Mouse (Mus musculus) embryonic facial prominence, embryonic 10.5 days (tissue): Measurements from ENCODE around the gene Frk. TPM values are rescaled to one million over a fixed set of nuclear protein-coding genes. Genes with fewer than 3 reads are reported as not detected.
"Not testable (repeated sequence)": the region's sequence is repeated elsewhere in the genome, so short reads cannot be mapped to it uniquely, and the experiment has no call there.

Experiments
- DNase-seq: peaks from one replicate; pipeline ENCODE4 v3.0.0-alpha.2; 2017; ENCODE audit warnings: low spot score
- H3K27ac ChIP-seq: fragments of 300-500 bp; sonication (generic); replicated peaks from 2 replicates; pipeline ENCODE4 v1.5.1; 2016; ENCODE audit warnings: mild to moderate bottlenecking
- H3K27me3 ChIP-seq: fragments of 300-500 bp; sonication (generic); replicated peaks from 2 replicates; pipeline ENCODE4 v1.6.1; 2016; ENCODE audit warnings: low read depth, mild to moderate bottlenecking; ENCODE audit not compliant: poor library complexity, severe bottlenecking
- H3K36me3 ChIP-seq: fragments of 300-500 bp; sonication (generic); replicated peaks from 2 replicates; pipeline ENCODE4 v1.6.1; 2016; ENCODE audit warnings: mild to moderate bottlenecking, moderate library complexity
- H3K4me1 ChIP-seq: fragments of 300-500 bp; sonication (generic); 2 replicates; pipeline ENCODE4 v1.6.1; 2016
- H3K4me3 ChIP-seq: fragments of 300-500 bp; sonication (generic); 2 replicates; pipeline ENCODE4 v1.5.1; 2016; ENCODE audit warnings: mild to moderate bottlenecking, moderate library complexity
- H3K9me3 ChIP-seq: fragments of 300-500 bp; sonication (generic); 2 replicates; pipeline ENCODE4 v1.6.1; 2016; ENCODE audit warnings: mild to moderate bottlenecking
- WGBS: fragments of 180-500 bp; shearing (Covaris S2); methylation state at CpG from one replicate; pipeline ENCODE4 v1.1.7; 2016; 5-methylcytosine and 5-hydroxymethylcytosine counted together
- polyA plus RNA-seq: library from polyadenylated mRNA; unstranded; fragments of >200 nt; fragmentation: Nextera tagmentation; extraction: Ambion mirVana; gene quantifications from 2 replicates; pipeline ENCODE4 v1.2.1, GENCODE M21; 2016

The Frk gene
- polyA plus RNA-seq, 1 experiment from 2014 or later: 6.1 TPM

DNA sequence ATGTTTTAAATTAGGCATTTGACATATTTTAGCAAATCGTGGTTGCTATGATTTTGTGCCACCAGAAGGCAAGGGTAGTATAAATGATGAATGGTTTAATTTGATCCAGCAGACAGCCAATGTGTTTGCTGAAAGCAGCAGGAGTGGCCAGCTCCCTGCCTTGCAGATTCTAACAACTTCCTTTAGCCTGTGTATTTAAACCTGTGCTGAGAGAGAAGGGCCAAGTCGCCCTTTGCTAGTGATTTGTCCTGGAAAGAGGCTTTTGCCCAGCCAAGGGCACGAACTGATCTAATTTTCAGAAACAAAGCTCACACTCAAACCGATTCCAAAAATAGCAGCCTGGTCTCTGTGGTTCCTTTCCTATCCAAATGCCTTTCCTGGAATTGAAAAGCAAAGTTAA is 29.4 kb downstream of the Frk start:
- Histone ChIP-seq H3K27ac (no peak overlapping the region), H3K4me1 (no peaks in the 10 kb centered on the region), H3K27me3 (no peaks in the 10 kb centered on the region), H3K4me3 (no peak overlapping the region), H3K9me3 (no peaks in the 10 kb centered on the region), H3K36me3 (no peaks in the 10 kb centered on the region)
- DNase-seq: no peak
- 49% methylated on average over 4 of the region's 4 CpGs for WGBS

DNA sequence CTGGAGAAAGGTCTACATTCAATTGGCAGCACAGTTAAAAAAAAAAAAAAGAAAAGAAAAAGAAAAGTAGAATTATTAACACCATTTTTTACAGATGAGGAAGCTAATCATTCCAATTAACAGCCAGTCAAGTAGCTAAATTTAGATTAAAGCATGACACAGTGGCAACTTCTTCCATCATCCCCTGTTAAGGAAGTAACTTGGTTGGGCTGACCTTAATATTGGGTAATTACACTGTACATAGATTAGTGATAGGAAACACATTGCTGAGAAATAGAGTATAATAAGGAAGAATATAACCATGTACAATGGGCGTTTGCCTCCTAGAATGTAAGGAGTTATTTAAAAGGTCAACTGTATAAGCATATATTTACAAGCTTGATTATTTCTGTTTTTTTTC is 42.4 kb downstream of the Frk start:
- H3K27ac ChIP-seq: no peak overlapping the region
- no peak for DNase-seq
- no peaks in the 10 kb centered on the region for H3K4me1 ChIP-seq
- no peaks in the 10 kb centered on the region for H3K36me3 ChIP-seq
- no peaks in the 10 kb centered on the region for H3K27me3 ChIP-seq
- no peaks in the 10 kb centered on the region for H3K9me3 ChIP-seq
- no peak overlapping the region for H3K4me3 ChIP-seq
- 92% methylated on average over 1 of the region's 1 CpGs for WGBS

DNA sequence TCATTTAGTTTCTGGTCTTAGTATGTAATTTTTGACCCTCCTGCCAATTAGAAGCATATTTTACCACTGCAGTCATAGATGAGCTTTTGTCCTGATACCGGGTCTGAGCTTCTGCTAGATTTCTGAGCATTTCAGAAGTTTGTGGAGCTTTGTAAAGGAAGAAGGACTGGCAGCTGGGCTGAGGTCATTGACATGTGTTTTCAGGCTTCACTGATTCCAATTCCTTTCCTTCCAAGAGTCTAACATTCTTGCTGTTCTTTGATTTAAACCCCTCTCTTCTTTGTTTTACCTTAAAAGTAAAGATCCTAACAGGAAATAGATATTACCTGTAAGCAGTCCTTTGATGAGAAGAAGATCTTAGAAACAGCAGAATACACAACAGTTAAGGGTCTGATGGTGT is 48.6 kb downstream of the Frk start:
- H3K27ac ChIP-seq: no peak overlapping the region
- DNase-seq: no peak
- no peaks in the 10 kb centered on the region for H3K27me3 ChIP-seq
- WGBS: 65% methylated on average over 1 of the region's 1 CpGs
- no peaks in the 10 kb centered on the region for H3K36me3 ChIP-seq
- H3K4me1 ChIP-seq: no peaks in the 10 kb centered on the region
- H3K9me3 ChIP-seq: no peaks in the 10 kb centered on the region
- H3K4me3 ChIP-seq: no peak overlapping the region

DNA sequence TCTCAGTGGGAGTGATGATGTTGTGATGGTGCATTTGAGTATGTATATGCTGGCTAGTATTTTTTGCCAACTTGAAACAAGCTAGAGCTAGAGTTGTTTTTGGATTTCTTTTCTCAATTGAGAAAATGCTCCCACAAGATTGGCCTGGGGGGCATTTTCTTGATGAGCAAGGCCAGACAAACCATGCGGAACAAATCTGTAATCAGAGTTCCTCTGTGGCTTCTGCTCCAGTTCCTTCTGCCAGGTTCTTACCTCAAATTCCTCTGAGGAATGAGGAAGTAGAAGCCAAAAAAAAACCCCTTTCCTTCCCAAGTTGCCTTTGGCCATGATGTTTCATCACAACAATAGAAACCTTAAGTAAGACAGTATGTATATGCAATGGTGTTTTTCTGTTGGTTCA is 49.3 kb downstream of the Frk start:
- DNase-seq: no peak
- 50% methylated on average over 1 of the region's 1 CpGs for WGBS
- Histone ChIP-seq H3K4me3 (no peak overlapping the region), H3K36me3 (no peaks in the 10 kb centered on the region), H3K9me3 (no peaks in the 10 kb centered on the region), H3K27ac (no peak overlapping the region), H3K4me1 (no peaks in the 10 kb centered on the region), H3K27me3 (no peaks in the 10 kb centered on the region)

DNA sequence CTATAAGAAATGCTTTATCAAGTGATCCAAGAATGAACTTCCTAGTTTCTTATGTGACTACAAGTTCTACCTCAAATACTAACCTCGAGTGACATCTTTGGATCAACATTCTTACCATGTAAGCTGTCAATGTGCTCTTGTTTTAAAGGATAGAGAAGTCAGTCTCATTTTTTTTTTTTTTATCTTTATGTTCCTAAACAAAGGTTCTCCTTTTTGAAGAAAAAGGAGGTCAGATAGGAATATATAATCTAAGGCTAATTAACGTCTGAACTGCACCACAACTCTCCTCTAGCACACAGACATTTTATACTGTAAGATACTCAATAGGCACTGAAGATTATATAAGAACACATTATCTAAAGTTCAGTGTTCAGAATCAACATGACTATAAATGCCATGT is 57.5 kb downstream of the Frk start:
- WGBS: 86% methylated on average over 2 of the region's 2 CpGs
- no peak overlapping the region for H3K27ac ChIP-seq
- H3K4me3 ChIP-seq: no peak overlapping the region
- no peaks in the 10 kb centered on the region for H3K9me3 ChIP-seq
- H3K27me3 ChIP-seq: no peaks in the 10 kb centered on the region
- no peak for DNase-seq
- no peaks in the 10 kb centered on the region for H3K36me3 ChIP-seq
- H3K4me1 ChIP-seq: no peaks in the 10 kb centered on the region

DNA sequence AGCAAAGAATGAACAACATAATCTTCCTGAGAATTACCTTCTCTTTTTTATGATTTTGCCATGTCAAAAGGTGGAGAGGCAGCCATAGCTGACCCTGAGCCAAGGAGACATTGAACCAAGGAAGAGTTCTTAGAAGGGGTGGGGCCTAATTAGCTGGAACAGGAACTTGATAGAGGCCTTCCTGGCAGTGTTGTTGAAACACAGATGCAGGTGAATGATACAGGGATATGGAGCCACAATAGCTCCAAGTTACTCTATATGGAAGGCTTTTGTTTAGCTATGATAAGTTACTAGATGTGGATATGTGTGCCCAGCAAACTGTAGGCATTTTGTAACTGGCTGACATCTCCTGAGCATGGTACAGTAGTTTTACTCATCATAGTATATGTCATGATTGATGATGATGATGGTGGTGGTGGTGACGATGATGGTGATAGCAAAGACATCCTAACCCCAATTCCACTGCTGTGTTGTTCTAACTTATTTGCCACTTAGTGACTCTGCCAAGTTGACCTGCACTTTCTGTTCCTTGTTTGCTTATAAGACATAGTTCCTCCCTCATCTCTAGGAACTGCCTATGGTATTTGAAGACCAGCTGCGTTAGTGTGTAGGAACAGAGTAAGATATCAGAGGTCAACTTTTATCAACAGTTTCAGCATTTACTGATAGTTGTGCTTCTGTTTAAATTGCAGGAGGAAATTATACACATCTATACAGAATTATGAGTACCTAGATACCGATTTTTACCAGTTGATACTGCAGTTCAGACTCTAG is 58.7 kb downstream of the Frk start:
- H3K4me1 ChIP-seq: no peaks in the 10 kb centered on the region
- no peak overlapping the region for H3K27ac ChIP-seq
- 89% methylated on average over 3 of the region's 3 CpGs for WGBS
- no peaks in the 10 kb centered on the region for H3K9me3 ChIP-seq
- H3K27me3 ChIP-seq: no peaks in the 10 kb centered on the region
- DNase-seq: no peak
- no peak overlapping the region for H3K4me3 ChIP-seq
- H3K36me3 ChIP-seq: no peaks in the 10 kb centered on the region

DNA sequence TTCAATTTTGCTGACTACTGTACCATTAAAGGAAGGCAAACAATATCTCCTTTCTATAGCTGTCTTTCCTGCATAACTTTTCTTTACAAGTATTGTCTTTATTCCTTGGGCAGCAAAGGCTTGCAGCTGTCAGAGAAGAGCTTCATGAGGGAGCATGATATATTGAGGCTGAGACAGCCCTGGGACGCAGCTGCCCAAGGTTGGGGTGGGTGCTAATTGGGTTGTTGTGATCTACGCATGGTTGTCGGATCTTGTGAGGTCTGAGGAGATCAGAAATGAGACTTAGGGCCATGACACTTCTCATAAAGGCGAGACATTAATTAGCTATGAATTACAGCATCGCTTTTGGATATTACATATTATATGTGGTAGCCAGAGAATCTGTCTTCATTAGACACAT is 67.4 kb downstream of the Frk start:
- no peaks in the 10 kb centered on the region for H3K27me3 ChIP-seq
- no peak overlapping the region for H3K4me3 ChIP-seq
- no peak for DNase-seq
- H3K9me3 ChIP-seq: no peaks in the 10 kb centered on the region
- H3K4me1 ChIP-seq: no peaks in the 10 kb centered on the region
- no peaks in the 10 kb centered on the region for H3K36me3 ChIP-seq
- no peak overlapping the region for H3K27ac ChIP-seq
- 87% methylated on average over 5 of the region's 5 CpGs for WGBS

DNA sequence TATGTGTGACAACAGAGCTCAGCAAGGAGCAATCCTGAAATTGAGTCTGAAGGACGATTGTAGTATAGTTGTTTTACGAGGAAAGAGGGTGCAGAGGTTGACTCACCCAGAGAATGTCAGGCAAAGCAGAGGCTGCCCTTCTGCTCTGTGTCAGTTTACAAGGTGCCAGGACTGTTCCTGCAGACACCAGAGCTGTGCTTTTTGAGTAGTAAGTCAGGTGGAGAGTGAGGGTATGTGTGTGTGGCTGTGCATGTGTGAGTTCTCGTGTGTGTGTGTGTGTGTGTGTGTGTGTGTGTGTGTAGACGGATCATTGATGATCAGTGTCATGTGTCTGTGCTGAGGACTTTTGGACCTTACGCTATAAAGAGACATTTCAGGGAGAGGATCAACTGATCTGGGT is 68.4 kb downstream of the Frk start:
- Histone ChIP-seq H3K4me3 (no peak overlapping the region), H3K27me3 (no peaks in the 10 kb centered on the region), H3K36me3 (no peaks in the 10 kb centered on the region), H3K27ac (no peak overlapping the region), H3K9me3 (no peaks in the 10 kb centered on the region), H3K4me1 (no peaks in the 10 kb centered on the region)
- no peak for DNase-seq
- 85% methylated on average over 5 of the region's 5 CpGs for WGBS

DNA sequence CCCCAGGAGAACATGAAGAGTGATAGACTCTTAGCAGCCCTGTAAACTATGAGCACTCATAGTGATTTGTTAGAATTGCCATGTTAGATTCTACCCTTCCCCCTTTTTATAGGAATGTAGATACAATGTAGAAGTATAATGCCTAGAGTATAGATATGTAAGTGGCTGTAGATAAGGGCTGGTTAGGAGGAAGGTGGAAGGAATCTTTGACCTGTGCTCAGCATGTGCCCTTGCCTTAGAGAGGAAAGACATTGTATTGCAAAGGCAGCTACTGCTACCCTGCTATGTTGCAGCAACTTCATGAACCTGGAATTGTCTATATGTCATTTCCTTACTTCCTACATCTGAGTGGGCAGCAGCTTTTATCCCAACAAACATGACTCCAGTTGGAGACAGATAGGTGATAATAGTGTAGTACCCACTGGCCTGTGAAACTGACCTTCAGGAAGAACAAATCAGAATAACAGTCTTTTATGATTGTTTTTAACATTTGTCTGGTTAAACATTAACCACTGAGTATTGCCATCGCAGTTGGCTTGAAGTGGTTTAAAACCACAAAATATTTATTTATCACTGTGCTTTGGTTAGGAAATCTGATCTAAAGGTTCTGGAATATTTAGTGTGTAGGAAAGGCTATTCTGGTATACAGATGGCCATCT is 80.4 kb downstream of the Frk start:
- no peaks in the 10 kb centered on the region for H3K4me1 ChIP-seq
- H3K27ac ChIP-seq: no peak overlapping the region
- WGBS: 97% methylated on average over 1 of the region's 1 CpGs
- no peak for DNase-seq
- H3K4me3 ChIP-seq: no peak overlapping the region
- H3K9me3 ChIP-seq: no peaks in the 10 kb centered on the region
- no peaks in the 10 kb centered on the region for H3K36me3 ChIP-seq
- no peaks in the 10 kb centered on the region for H3K27me3 ChIP-seq

DNA sequence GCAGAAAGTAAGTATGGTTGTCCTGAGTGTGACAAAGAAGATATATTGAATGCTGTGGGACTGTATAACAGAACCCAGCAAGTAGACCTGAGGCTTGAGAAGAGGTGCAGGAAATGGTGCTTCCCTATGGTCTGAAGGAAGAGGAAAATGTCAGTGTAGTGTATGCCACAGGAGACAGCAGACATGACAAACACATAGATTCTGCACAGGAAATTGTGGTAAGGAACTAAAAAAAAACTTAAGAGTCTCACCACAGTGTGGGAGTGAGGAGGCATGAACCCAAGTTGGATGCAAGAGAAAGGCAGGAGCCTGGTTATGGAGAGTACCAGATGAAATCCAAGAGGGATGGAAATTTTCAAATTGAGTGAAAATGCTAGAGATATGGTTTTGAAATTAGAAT is 132.3 kb downstream of the Frk start:
- Histone ChIP-seq H3K27me3 (no peaks in the 10 kb centered on the region), H3K9me3 (no peaks in the 10 kb centered on the region), H3K36me3 (no peaks in the 10 kb centered on the region), H3K4me1 (no peaks in the 10 kb centered on the region), H3K4me3 (no peak overlapping the region), H3K27ac (no peak overlapping the region)
- DNase-seq: no peak

DNA sequence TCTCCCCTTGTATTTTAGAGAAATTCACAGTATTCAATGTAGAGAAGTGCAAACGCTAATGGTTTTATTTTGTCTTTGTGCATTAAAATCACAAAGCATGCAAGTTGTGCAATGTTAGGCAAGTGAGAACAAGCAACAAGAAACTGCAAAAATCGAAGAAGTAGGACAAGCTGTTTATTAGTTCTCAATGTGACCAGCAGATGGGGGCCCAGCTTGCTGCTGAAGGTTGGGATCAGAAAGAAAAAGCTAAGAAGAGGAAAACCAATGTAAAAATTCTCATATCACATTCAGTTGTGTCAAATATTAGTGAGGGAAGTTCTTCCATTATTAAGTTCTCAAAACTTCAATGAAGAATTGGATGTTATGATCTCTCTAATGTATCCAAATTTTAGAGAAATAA is 134.0 kb downstream of the Frk start:
- no peaks in the 10 kb centered on the region for H3K9me3 ChIP-seq
- H3K36me3 ChIP-seq: no peaks in the 10 kb centered on the region
- 67% methylated on average over 2 of the region's 2 CpGs for WGBS
- no peaks in the 10 kb centered on the region for H3K4me1 ChIP-seq
- H3K27me3 ChIP-seq: no peaks in the 10 kb centered on the region
- peak; percentile 12 for DNase-seq
- H3K4me3 ChIP-seq: no peak overlapping the region
- H3K27ac ChIP-seq: no peak overlapping the region

DNA sequence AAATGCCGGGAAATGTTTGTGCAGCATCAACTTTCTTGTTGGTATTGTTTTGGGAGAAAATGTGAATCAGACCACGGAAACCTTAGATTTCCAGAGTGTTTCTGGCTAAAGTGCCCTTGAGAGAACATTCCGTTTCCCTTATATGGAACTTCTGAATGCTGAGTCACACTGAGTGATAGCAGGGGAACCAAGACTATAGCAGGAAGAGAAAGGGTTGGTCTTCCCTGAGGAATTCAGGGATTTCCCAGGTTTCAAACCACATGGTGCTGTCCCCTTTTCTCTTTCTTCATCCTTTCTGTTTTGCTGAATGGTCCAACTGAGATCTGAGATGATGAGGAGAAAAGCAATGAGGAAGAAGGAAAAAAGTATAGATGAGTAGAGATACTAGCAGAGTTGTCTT is 135.3 kb downstream of the Frk start:
- Histone ChIP-seq H3K4me3 (no peak overlapping the region), H3K36me3 (no peaks in the 10 kb centered on the region), H3K4me1 (no peaks in the 10 kb centered on the region), H3K27ac (no peak overlapping the region), H3K27me3 (no peaks in the 10 kb centered on the region), H3K9me3 (no peaks in the 10 kb centered on the region)
- WGBS: 58% methylated on average over 3 of the region's 3 CpGs
- DNase-seq: no peak

DNA sequence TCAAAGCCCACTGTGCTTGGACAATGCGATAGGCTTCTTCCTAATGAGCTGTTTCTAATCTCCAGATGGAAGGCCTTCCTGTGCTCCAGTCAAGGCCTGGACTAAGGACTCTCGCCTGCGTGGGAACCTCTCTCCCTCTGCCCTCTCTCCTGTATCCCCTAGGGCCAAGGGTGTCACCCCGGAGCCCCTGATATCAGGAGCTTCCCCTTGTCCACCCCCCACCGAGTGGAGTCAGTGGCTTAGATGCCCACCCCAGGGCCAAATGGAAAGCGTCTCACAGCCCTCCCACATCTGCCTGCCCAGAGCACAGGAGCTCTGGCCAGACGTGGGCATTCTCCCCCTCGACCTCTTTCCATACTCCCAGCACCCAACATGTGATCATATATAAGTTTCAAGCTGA is 137.3 kb downstream of the Frk start:
- H3K36me3 ChIP-seq, H3K4me1 ChIP-seq, H3K4me3 ChIP-seq, H3K27me3 ChIP-seq, H3K27ac ChIP-seq, H3K9me3 ChIP-seq, DNase-seq: not testable (repeated sequence)
- 81% methylated on average over 8 of the region's 8 CpGs for WGBS
